Mouse (Mus musculus) megakaryocyte, embryonic 14.5 days (primary cell): ENCODE results near the gene Apon.

Source experiments
- FLI1 ChIP-seq: IDR thresholded peaks from 2 replicates; pipeline ENCODE4 v1.6.1; 2012; ENCODE audit warnings: low read length, inconsistent platforms, mixed read lengths
- GATA1 ChIP-seq: IDR thresholded peaks from 3 replicates; pipeline ENCODE4 v1.6.1; 2012; ENCODE audit warnings: mixed read lengths, low read length, inconsistent platforms, borderline replicate concordance

GRCm38 (mm10) chr10:128210954-128211353 lies 42.9 kb upstream of the Apon start:
- TF ChIP-seq GATA1 (no peak), FLI1 (no peak)
